Mouse (Mus musculus): ENCODE results near the gene Pinlyp.

- TF ChIP-seq CTCF (IDR thresholded peaks at IDR 0.05; ENCODE audit: borderline replicate concordance, insufficient read depth, low read depth, low read length) (no peak), POLR2A (IDR thresholded peaks at IDR 0.05; ENCODE audit: borderline replicate concordance, insufficient read depth, low read length) (no peak)
Observed at GRCm38 (mm10) chr7:24591735-24592134, 45.8 kb upstream of the Pinlyp start.

Data from cerebellum, adult 2 months (tissue).